Mouse (Mus musculus): ENCODE data around the gene Trim40.

Gene Trim40

GRCm38 (mm10) chr17:36890073-36890903 is at the start of gene Trim40:
Gene Trim40 (minus strand): TSS chr17:36890123.
- no peak for DNase-seq (ENCODE audit: low spot score)

GRCm38 (mm10) chr17:36938056-36938455 is 48.1 kb upstream of the Trim40 start:
- DNase-seq (ENCODE audit: low spot score): no peak

GRCm38 (mm10) chr17:36931806-36932205 is 41.9 kb upstream of the Trim40 start:
- no peak for DNase-seq (ENCODE audit: low spot score)

- DNase-seq (ENCODE audit: low spot score): no peak
These were observed 41.2 kb upstream of the Trim40 start for GRCm38 (mm10) chr17:36931130-36931529.

- DNase-seq (ENCODE audit: low spot score): no peak
These were observed 40.3 kb upstream of the Trim40 start for GRCm38 (mm10) chr17:36930233-36930632.

- DNase-seq (ENCODE audit: low spot score): no peak
These were observed 39.5 kb upstream of the Trim40 start for GRCm38 (mm10) chr17:36929236-36929932.

GRCm38 (mm10) chr17:36927496-36928120 is 37.7 kb upstream of the Trim40 start:
- DNase-seq (ENCODE audit: low spot score): no peak

- no peak for DNase-seq (ENCODE audit: low spot score)
These were observed 33.6 kb upstream of the Trim40 start for GRCm38 (mm10) chr17:36923491-36923890.

GRCm38 (mm10) chr17:36922715-36923114 is 32.8 kb upstream of the Trim40 start:
- DNase-seq (ENCODE audit: low spot score): no peak

- DNase-seq (ENCODE audit: low spot score): peak; percentile 57
These were observed 30.3 kb upstream of the Trim40 start for GRCm38 (mm10) chr17:36920239-36920638.

- no peak for DNase-seq (ENCODE audit: low spot score)
These were observed 25.2 kb upstream of the Trim40 start for GRCm38 (mm10) chr17:36915076-36915475.

GRCm38 (mm10) chr17:36914108-36914507 is 24.2 kb upstream of the Trim40 start:
- peak; percentile 5 for DNase-seq (ENCODE audit: low spot score)

GRCm38 (mm10) chr17:36912031-36912430 is 22.1 kb upstream of the Trim40 start:
- DNase-seq (ENCODE audit: low spot score): no peak

- DNase-seq (ENCODE audit: low spot score): no peak
These were observed 19.9 kb upstream of the Trim40 start for GRCm38 (mm10) chr17:36909802-36910201.

GRCm38 (mm10) chr17:36908235-36908634 is 18.3 kb upstream of the Trim40 start:
- DNase-seq (ENCODE audit: low spot score): no peak

- DNase-seq (ENCODE audit: low spot score): no peak
These were observed 13.7 kb upstream of the Trim40 start for GRCm38 (mm10) chr17:36903651-36904050.

GRCm38 (mm10) chr17:36900691-36901090 is 10.8 kb upstream of the Trim40 start:
- DNase-seq (ENCODE audit: low spot score): no peak

GRCm38 (mm10) chr17:36900001-36900400 is 10.1 kb upstream of the Trim40 start:
- DNase-seq (ENCODE audit: low spot score): no peak

- DNase-seq (ENCODE audit: low spot score): no peak
These were observed 9.5 kb upstream of the Trim40 start for GRCm38 (mm10) chr17:36899376-36899775.

GRCm38 (mm10) chr17:36897552-36898205 is 7.8 kb upstream of the Trim40 start, which contains the start of gene Trim31:
Gene Trim31 (plus strand): TSS chr17:36898118.
- no peak for DNase-seq (ENCODE audit: low spot score)

GRCm38 (mm10) chr17:36897065-36897464 is 7.1 kb upstream of the Trim40 start:
- DNase-seq (ENCODE audit: low spot score): no peak

- no peak for DNase-seq (ENCODE audit: low spot score)
These were observed 6.7 kb upstream of the Trim40 start for GRCm38 (mm10) chr17:36896583-36896982.

Measured in ovary, adult 18-20 months (tissue).